Mouse (Mus musculus) testis, adult 10 weeks (tissue): Measurements from ENCODE around the gene Mkrn3. TPM values are rescaled to one million over a fixed set of nuclear protein-coding genes. Genes with fewer than 3 reads are reported as not detected.

ENCODE experiments used
- polyA plus RNA-seq: library from polyadenylated mRNA; stranded (reverse); fragments of 350-450 nt; fragmentation: Illumina TruSeq; extraction: RNeasy Lipid Tissue Mini Kit (QIAGEN cat#74804); gene quantifications from one replicate; pipeline ENCODE4 v1.2.3, GENCODE M21; 2014; ENCODE audit warnings: low read depth, low replicate concordance

Mkrn3 gene
- polyA plus RNA-seq: 1.4 TPM

DNA sequence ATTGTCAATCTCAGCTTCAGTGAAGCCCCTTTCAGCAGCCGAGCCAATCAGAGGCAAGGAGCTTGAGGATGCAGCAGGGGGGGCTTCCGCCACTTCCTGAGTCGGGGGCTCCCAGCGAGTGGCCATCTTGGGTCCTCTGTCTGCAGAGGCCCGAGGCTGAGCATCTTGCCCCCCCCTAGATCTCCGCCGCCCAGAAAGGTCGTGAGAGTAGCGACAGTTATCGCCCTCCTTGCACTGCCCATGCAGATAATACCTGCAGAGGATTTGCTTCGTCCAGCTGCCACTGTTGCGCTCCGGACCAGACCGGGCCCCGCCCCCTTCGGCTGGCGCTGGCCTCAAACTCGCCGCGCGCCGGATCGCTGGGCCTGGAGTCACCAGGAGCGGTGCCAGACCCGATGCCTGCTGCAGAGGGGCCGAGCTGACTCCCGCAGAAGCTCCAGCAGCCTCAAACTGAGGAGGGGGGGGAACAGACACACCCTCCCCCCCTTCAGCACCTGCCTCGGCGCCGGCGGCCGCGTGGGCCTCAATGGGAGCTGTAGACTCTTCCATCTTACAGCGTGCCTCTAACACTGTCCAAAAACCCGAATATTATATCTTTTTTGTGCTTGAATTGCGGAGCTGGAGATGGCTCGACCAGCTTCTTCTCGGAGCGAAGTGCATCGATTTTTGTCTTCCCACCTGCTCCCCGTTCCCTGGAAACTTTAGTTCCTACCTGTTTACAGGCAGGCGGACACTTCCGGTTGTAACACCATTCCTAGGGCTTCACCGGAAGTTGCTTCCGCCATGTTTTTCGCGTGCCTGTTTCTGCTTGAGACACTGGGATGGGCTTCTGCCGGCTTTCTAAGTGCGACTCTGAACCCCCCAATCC is at the start of gene Mkrn3:
Gene Mkrn3 (minus strand): TSS at position 647 of the 868 bp plus-strand sequence.

DNA sequence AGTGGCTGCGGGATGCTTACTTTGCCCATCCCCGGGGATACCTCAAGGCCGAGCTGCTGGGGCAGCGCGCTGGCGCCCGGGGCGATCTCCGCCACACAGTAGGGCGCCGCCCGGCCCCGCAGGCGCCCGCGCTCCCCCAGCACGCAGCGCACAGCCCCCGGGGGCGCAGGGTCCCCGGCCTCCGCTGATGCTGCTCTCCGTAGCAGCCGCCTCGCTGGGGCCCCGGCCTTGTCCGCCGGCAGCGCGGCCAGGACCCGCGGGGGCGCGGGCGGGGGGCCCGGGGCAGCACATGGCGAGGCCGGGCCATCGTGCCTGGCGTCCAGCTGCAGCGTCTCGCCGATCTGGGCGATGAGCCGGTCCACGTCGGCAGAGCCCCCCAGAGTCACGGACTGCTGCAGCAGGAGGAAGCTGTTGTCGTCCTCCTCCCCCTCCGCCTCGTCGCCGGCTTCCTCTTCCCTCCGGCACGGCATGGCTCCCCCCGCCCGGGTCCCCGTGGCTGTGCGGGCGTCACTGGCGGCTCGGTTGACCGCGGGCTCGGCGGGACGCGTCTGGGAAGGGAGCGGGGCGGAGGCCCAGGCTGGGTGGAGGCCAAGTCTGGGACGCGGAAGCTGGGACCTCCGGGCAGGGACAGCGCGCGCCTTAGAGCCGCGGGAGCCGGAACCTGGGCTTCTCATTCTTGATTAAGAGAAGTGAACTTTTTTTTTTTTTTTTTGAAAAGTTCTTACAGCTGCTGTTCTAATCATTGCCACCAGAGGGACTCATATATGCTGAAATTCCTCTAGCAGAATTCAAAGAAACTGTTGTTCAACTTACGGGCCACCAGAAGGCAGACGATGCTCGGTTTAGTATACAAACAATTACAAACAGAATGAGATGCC is 44.2 kb upstream of the Mkrn3 start, which contains the start of gene Peg12:
Gene Peg12 (minus strand): TSS at position 633 of the 878 bp plus-strand sequence.

DNA sequence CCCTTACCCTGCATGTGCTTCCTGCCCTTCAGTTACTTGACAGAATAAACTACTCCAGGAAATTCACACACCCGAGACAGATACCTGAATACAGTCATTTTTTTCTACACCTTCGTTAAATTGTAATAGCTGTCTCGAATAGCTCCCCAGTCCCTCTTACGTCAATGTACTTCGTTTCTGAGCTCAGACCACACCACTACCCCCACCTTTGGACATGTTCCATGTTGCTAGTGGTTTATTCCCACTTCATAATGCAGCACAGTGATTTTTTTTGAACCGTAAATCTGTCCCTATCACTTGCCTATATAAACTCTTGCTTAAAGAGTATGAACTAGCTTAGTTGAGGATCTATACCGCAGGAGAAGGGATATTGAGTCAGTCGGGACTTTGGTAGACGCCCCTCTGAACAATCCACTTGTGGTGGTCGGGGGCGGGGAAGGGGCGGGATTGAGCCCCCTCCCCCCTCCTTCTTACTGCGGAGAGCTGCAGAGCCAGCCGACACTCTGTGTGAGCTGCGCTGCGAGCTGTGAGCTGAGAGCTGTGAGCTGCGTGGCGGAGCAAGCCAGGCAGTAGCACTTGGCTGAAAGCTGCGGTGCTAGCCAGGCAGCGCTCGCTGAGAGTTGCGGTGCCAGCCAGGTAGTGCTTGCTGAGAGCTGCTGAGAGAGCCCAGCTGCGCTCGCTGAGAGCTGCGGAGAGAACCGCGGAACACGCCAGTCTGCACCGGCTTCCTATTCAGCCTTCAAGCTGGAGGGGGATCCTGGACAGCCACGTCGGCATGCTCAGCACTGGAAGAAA is 43.2 kb downstream of the Mkrn3 start, which contains the start of gene Magel2:
Gene Magel2 (plus strand): TSS at position 501 of the 795 bp plus-strand sequence.

Other genes starting within 250 kb of the Mkrn3 start
- 0.95 TPM for gene Ndn, start 73.6 kb downstream of the Mkrn3 start, polyA plus RNA-seq
- not detected for gene Magel2, start 43.1 kb downstream of the Mkrn3 start, polyA plus RNA-seq
- 0.22 TPM for gene Peg12, start 44.4 kb upstream of the Mkrn3 start, polyA plus RNA-seq